Mouse (Mus musculus): Measurements from ENCODE around the gene Fam131a.

- no peak for TF ChIP-seq POLR2A (IDR thresholded peaks at IDR 0.05; ENCODE audit: insufficient read depth, low read length)
- no peak for TF ChIP-seq CTCF (IDR thresholded peaks at IDR 0.05; ENCODE audit: low read depth, low read length)
- TF ChIP-seq EP300 (IDR thresholded peaks at IDR 0.05; ENCODE audit: insufficient read depth, low read depth, low read length): no peak
Observed at GRCm38 (mm10) chr16:20746641-20747040, 53.6 kb downstream of the Fam131a start.
